Mouse (Mus musculus) bone marrow macrophage, adult 2 months (primary cell): ENCODE data around the gene Cchcr1.
A peak's percentile ranks its signal among the peaks of the same experiment; 100 is the strongest.

Source experiments
- CTCF ChIP-seq: IDR thresholded peaks from 2 replicates; pipeline ENCODE4 v1.5.1; 2012; ENCODE audit warnings: low read depth, mild to moderate bottlenecking, low read length, moderate library complexity
- POLR2A ChIP-seq: IDR thresholded peaks from 2 replicates; pipeline ENCODE4 v1.6.1; 2012; ENCODE audit warnings: mild to moderate bottlenecking, low read depth, low read length, borderline replicate concordance

DNA sequence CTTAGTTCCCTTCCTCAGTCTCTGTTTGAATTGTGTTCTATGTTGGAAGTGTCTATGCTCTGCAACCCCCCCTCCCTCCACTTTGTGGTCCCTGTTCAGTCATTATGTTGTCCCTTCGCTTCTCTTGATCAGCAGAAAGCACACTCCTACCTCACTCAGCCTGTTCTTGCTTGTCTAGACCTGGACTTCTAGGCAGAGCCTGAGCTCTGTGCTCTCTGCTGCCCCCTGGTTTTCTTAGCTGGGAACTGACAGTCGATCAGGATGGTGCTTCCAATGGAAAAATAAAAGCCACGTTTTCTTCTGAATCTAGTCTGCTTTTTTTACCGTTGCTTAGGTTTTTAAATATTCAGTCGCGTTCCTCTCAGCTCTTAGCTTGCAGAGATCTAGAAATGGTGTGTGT, 17.4 kb downstream of the Cchcr1 start:
- TF ChIP-seq POLR2A (no peak), CTCF (peak; percentile 55; the same call in 1 of the 2 replicates)
